Mouse (Mus musculus) Patski (cell line): ENCODE data around the gene Gm36245. TPM values are rescaled to one million over a fixed set of nuclear protein-coding genes. Genes with fewer than 3 reads are reported as not detected.

Experiments
- ATAC-seq: fragments of 100-300 bp; one replicate; pipeline ENCODE4 v1.8.0; 2021
- CTCF ChIA-PET: fragments of 350-600 bp; sonication (Branson Sonifier 250); formaldehyde crosslinking; loops from one replicate; lab custom pipeline; 2022; ENCODE audit warnings: inconsistent platforms; lab: Charles Lee
- POLR2A ChIA-PET: fragments of 350-600 bp; sonication (Branson Sonifier 250); formaldehyde crosslinking; loops from one replicate; lab custom pipeline; 2022; ENCODE audit warnings: antibody characterized with exemption, inconsistent platforms; lab: Charles Lee
- DNase-seq: peaks from one replicate; pipeline ENCODE4 v3.0.0-alpha.2; 2011; ENCODE audit warnings: low read depth, low spot score
- H3K27me3 ChIP-seq: fragments of 371-371 bp; one replicate; pipeline ENCODE4 v1.5.1; 2021
- CTCF ChIP-seq: fragments of 100-300 bp; IDR thresholded peaks from one replicate; pipeline ENCODE4 v1.5.1; 2021
- in situ Hi-C: fragments of 300-500 bp; cut with MboI; formaldehyde crosslinking; loops from 3 replicates; pipeline ENCODE4 v1.11.1; 2018; ENCODE audit warnings: low pct_unique_long_range_greater_than_20kb, mixed read lengths
- polyA plus RNA-seq: library from polyadenylated mRNA; unstranded; gene quantifications from one replicate; pipeline ENCODE4 v1.2.3, GENCODE M21; 2021

Gm36245 gene
- not detected for polyA plus RNA-seq

- ChIA-PET CTCF (no interaction called here), POLR2A (no interaction called here)
- DNase-seq (no peak), ATAC-seq (no peak)
- in situ Hi-C loops = loop anchor here (25.0 kb wide), 1 partner anchor 413 kb away; no protein-coding TSS in a partner anchor
- TF ChIP-seq CTCF = no peak
- H3K27me3 ChIP-seq = no peaks in the 10 kb centered on the region
These were observed at the start of gene Gm36245 for GRCm38 (mm10) chr15:77598958-77599357. Gm36245 (plus strand) TSS chr15:77599258.

GRCm38 (mm10) chr15:77561792-77562191 lies 37.3 kb upstream of the Gm36245 start, which contains the start of gene 1700025B11Rik:
1700025B11Rik (minus strand) TSS chr15:77561892.
- TF ChIP-seq CTCF = no peak
- no peak for DNase-seq
- H3K27me3 ChIP-seq = peaks cover 25% of the 10 kb centered on the region
- CTCF ChIA-PET = no interaction called here
- in situ Hi-C loops = no loop called here
- ATAC-seq = no peak
- POLR2A ChIA-PET = no interaction called here

GRCm38 (mm10) chr15:77563219-77563618 lies 35.8 kb upstream of the Gm36245 start:
- ChIA-PET CTCF (no interaction called here), POLR2A (no interaction called here)
- DNase-seq = no peak
- H3K27me3 ChIP-seq = peaks cover 32% of the 10 kb centered on the region
- in situ Hi-C loops = no loop called here
- ATAC-seq = no peak
- TF ChIP-seq CTCF = no peak

GRCm38 (mm10) chr15:77578801-77579200 lies 20.3 kb upstream of the Gm36245 start:
- POLR2A ChIA-PET = no interaction called here
- ATAC-seq (no peak), DNase-seq (no peak)
- H3K27me3 ChIP-seq = peaks cover 5% of the 10 kb centered on the region
- CTCF ChIA-PET = no interaction called here
- TF ChIP-seq CTCF = no peak
- in situ Hi-C loops = loop anchor here (25.0 kb wide), 1 partner anchor 434 kb away; no protein-coding TSS in a partner anchor

- peaks cover 5% of the 10 kb centered on the region for H3K27me3 ChIP-seq
- ChIA-PET POLR2A (no interaction called here), CTCF (no interaction called here)
- DNase-seq (no peak), ATAC-seq (no peak)
- no peak for TF ChIP-seq CTCF
- in situ Hi-C loops = loop anchor here (25.0 kb wide), 1 partner anchor 433 kb away; no protein-coding TSS in a partner anchor
These were observed 19.7 kb upstream of the Gm36245 start for GRCm38 (mm10) chr15:77579311-77579710.

- DNase-seq (no peak), ATAC-seq (no peak)
- peaks cover 5% of the 10 kb centered on the region for H3K27me3 ChIP-seq
- ChIA-PET CTCF (no interaction called here), POLR2A (no interaction called here)
- in situ Hi-C loops = loop anchor here (25.0 kb wide), 1 partner anchor 431 kb away; no protein-coding TSS in a partner anchor
- TF ChIP-seq CTCF = no peak
These were observed 17.4 kb upstream of the Gm36245 start for GRCm38 (mm10) chr15:77581681-77582080.

GRCm38 (mm10) chr15:77587026-77587425 lies 12.0 kb upstream of the Gm36245 start:
- POLR2A ChIA-PET = no interaction called here
- CTCF ChIA-PET = no interaction called here
- DNase-seq = no peak
- ATAC-seq = no peak
- in situ Hi-C loops = loop anchor here (25.0 kb wide), 1 partner anchor 425 kb away; no protein-coding TSS in a partner anchor
- H3K27me3 ChIP-seq = no peaks in the 10 kb centered on the region
- no peak for TF ChIP-seq CTCF

GRCm38 (mm10) chr15:77588981-77589380 lies 10.1 kb upstream of the Gm36245 start:
- TF ChIP-seq CTCF = no peak
- POLR2A ChIA-PET = no interaction called here
- ATAC-seq = no peak
- DNase-seq = no peak
- CTCF ChIA-PET = no interaction called here
- H3K27me3 ChIP-seq = no peaks in the 10 kb centered on the region
- in situ Hi-C loops = loop anchor here (25.0 kb wide), 1 partner anchor 423 kb away; no protein-coding TSS in a partner anchor

GRCm38 (mm10) chr15:77590881-77591280 lies 8.2 kb upstream of the Gm36245 start:
- H3K27me3 ChIP-seq = no peaks in the 10 kb centered on the region
- ATAC-seq = no peak
- POLR2A ChIA-PET = no interaction called here
- in situ Hi-C loops = loop anchor here (25.0 kb wide), 1 partner anchor 421 kb away; no protein-coding TSS in a partner anchor
- CTCF ChIA-PET = no interaction called here
- no peak for DNase-seq
- no peak for TF ChIP-seq CTCF

GRCm38 (mm10) chr15:77593557-77593956 lies 5.5 kb upstream of the Gm36245 start:
- no peak for DNase-seq
- ATAC-seq = no peak
- H3K27me3 ChIP-seq = no peaks in the 10 kb centered on the region
- no peak for TF ChIP-seq CTCF
- POLR2A ChIA-PET = no interaction called here
- CTCF ChIA-PET = no interaction called here
- in situ Hi-C loops = loop anchor here (25.0 kb wide), 1 partner anchor 419 kb away; no protein-coding TSS in a partner anchor

DNA sequence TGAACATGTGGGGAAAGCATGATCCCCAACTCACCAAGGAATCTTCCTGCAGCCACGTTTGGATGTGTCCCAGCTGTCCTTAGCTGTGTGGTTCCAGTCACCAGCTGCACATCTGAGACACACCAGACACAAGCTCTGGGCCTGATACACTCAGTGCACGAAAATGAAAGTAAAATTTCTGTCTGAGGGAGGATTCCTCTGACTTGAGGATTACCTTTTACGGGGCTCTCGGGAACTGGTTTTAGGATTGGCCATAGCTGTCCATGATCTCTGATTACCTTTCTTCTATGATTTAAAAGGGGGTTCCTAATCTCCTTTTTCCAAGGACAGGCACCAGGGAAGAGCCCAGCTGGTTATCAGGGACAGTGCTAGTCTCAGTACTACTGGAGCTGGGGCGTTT lies 3.1 kb upstream of the Gm36245 start, which contains the start of gene Apol10b:
Gene Apol10b (minus strand): TSS at position 165 of the 400 bp plus-strand sequence.
- no peak for ATAC-seq
- TF ChIP-seq CTCF = no peak
- CTCF ChIA-PET = no interaction called here

More for the DNA sequence above, 3.1 kb upstream of the Gm36245 start, which contains the start of gene Apol10b:
- no peaks in the 10 kb centered on the region for H3K27me3 ChIP-seq
- POLR2A ChIA-PET = no interaction called here
- in situ Hi-C loops = loop anchor here (25.0 kb wide), 1 partner anchor 416 kb away; no protein-coding TSS in a partner anchor
- DNase-seq = no peak
